Mouse (Mus musculus) liver, adult 2 months (tissue): ENCODE results near the gene Ccn1. TPM values are rescaled to one million over a fixed set of nuclear protein-coding genes. Genes with fewer than 3 reads are reported as not detected.

ENCODE experiments used
- DNase-seq: peaks from one replicate; pipeline ENCODE4 v3.0.0-alpha.2; 2011; ENCODE audit warnings: low read depth, low spot score; ENCODE audit errors: extremely low read depth
- H3K27ac ChIP-seq: fragments of 200-500 bp; replicated peaks from 2 replicates; pipeline ENCODE4 v1.5.1; 2012; ENCODE audit warnings: low read depth, mild to moderate bottlenecking, control low read depth, inconsistent platforms, low read length; ENCODE audit not compliant: insufficient read depth
- H3K27me3 ChIP-seq: fragments of 200-500 bp; 2 replicates; pipeline ENCODE4 v1.6.1; 2012; ENCODE audit warnings: mild to moderate bottlenecking, moderate library complexity, low read length, inconsistent platforms; ENCODE audit not compliant: control insufficient read depth, insufficient read depth
- H3K36me3 ChIP-seq: fragments of 200-500 bp; 2 replicates; pipeline ENCODE4 v1.6.1; 2012; ENCODE audit warnings: low read length, inconsistent platforms; ENCODE audit not compliant: control insufficient read depth, insufficient read depth
- H3K4me1 ChIP-seq: fragments of 200-500 bp; 2 replicates; pipeline ENCODE4 v1.6.1; 2011; ENCODE audit warnings: low read length; ENCODE audit not compliant: control insufficient read depth, insufficient read depth
- H3K4me3 ChIP-seq: fragments of 200-500 bp; 2 replicates; pipeline ENCODE4 v1.5.1; 2011; ENCODE audit warnings: low read depth, mild to moderate bottlenecking, control low read depth, low read length, moderate library complexity; ENCODE audit not compliant: insufficient read depth
- H3K79me2 ChIP-seq: fragments of 200-500 bp; 2 replicates; pipeline ENCODE4 v1.6.1; 2012; ENCODE audit warnings: inconsistent platforms, mild to moderate bottlenecking, low read length, moderate library complexity; ENCODE audit not compliant: control insufficient read depth, insufficient read depth
- H3K9ac ChIP-seq: fragments of 200-500 bp; 2 replicates; pipeline ENCODE4 v1.6.1; 2012; ENCODE audit warnings: low read depth, mild to moderate bottlenecking, control low read depth, inconsistent platforms, low read length
- CTCF ChIP-seq: fragments of 200-500 bp; IDR thresholded peaks from 2 replicates; pipeline ENCODE4 v1.5.1; 2011; ENCODE audit warnings: low read depth, low read length, control low read depth
- POLR2A ChIP-seq: fragments of 200-500 bp; IDR thresholded peaks from 2 replicates; pipeline ENCODE4 v1.6.1; 2011; ENCODE audit warnings: low read length, control low read depth; ENCODE audit not compliant: insufficient read depth; ENCODE audit errors: extremely low read depth
- WGBS: fragments of 180-500 bp; shearing (Covaris S2); methylation state at CpG from one replicate; pipeline ENCODE4 v1.1.7; 2018; 5-methylcytosine and 5-hydroxymethylcytosine counted together
- polyA plus RNA-seq: library from polyadenylated mRNA; depleted of rRNA; stranded (reverse); fragments of >200 nt; gene quantifications from 2 replicates; pipeline ENCODE4 v1.2.3, GENCODE M21; 2012
- total RNA-seq: library from RNA; depleted of rRNA; stranded (reverse); fragments of >200 nt; gene quantifications from 2 replicates; pipeline ENCODE4 v1.2.3, GENCODE M21; 2014

Ccn1 gene
- total and polyA plus RNA-seq, 2 experiments = 4.5 to 6.0 TPM

DNA sequence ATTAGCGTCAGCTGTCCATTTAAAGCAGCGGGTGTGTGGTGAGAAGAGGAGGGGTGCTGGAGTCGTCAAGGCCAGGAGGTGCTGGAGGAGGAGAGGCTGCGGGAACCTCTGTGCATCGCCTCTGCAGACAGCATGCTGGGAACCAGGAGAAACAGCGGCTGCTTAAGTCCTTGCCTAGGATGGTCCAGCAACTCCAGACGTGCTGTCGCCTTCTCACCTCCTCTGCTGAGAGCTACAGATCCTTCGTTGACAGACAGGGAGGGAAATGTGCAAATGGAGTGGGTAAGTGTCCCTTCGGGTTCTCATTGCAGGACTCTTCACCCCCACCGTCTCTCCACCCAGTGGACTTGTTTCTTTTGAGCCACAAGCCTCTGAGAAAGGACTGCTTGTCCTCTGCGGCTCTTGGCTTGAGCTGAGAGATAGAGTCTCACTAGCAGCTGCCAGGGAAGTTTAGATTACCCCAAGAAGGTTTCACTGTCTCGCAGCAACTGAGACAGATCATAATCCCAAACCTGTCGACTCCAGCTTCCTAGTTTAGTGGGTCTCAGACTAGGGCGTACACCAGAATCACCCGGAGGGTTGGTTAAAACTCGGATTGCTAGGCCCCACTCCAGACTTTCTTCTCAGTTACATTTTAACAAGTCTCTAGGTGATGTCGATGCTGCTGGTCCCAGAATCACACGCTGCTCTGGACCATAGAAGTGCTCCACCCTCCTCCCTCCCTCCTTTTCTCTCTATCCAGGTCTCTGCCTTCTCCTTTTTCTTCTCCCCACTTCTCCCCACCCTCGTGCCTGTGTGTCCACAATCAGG is 2.7 kb upstream of the Ccn1 start:
- Histone ChIP-seq H3K9ac (peak overlapping the region; percentile 74), H3K36me3 (peaks cover 3% of the 10 kb centered on the region; the same call in 1 of the 2 replicates), H3K27me3 (no peaks in the 10 kb centered on the region), H3K79me2 (no peaks in the 10 kb centered on the region), H3K4me3 (peak overlapping the region; percentile 73), H3K4me1 (peaks cover 4% of the 10 kb centered on the region; the same call in 1 of the 2 replicates), H3K27ac (no peak overlapping the region)
- 71% methylated on average over 20 of the region's 20 CpGs for WGBS
- TF ChIP-seq CTCF = no peak
- no peak for TF ChIP-seq POLR2A
- DNase-seq = no peak

DNA sequence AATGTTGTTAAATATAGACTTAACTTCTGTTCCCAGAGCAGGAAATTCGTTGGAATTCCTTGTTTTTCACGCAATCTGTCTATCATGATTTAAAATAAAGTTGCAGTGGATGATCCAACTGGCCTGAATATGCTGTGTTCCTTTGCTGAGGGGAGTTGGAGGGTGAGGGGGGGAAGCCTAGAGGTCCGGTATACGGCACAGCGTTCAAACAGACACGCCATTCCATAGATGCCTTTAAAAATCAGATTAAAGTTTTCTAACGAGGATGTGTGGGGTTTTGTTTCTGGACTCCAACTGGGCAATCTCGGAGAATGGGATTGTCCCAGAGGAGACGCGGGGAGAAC is 2.2 kb upstream of the Ccn1 start:
- no peak overlapping the region for H3K4me3 ChIP-seq
- no peaks in the 10 kb centered on the region for H3K27me3 ChIP-seq
- H3K4me1 ChIP-seq = peaks cover 4% of the 10 kb centered on the region; the same call in 1 of the 2 replicates
- H3K36me3 ChIP-seq = peaks cover 3% of the 10 kb centered on the region; the same call in 1 of the 2 replicates
- DNase-seq = no peak
- TF ChIP-seq CTCF (no peak), POLR2A (no peak)
- 83% methylated on average over 10 of the region's 10 CpGs for WGBS
- no peak overlapping the region for H3K9ac ChIP-seq
- no peaks in the 10 kb centered on the region for H3K79me2 ChIP-seq
- H3K27ac ChIP-seq = no peak overlapping the region

GRCm38 (mm10) chr3:145651029-145651977 is 1.5 kb upstream of the Ccn1 start:
- Histone ChIP-seq H3K9ac (peak overlapping the region; percentile 29; the same call in 1 of the 2 replicates), H3K27me3 (no peaks in the 10 kb centered on the region), H3K4me3 (peak overlapping the region; percentile 34; the same call in 1 of the 2 replicates), H3K36me3 (peaks cover 3% of the 10 kb centered on the region; the same call in 1 of the 2 replicates), H3K79me2 (no peaks in the 10 kb centered on the region), H3K27ac (peak overlapping the region; percentile 68), H3K4me1 (peaks cover 4% of the 10 kb centered on the region; the same call in 1 of the 2 replicates)
- DNase-seq = no peak
- TF ChIP-seq CTCF (no peak), POLR2A (no peak)
- WGBS = 71% methylated on average over 19 of the region's 19 CpGs

DNA sequence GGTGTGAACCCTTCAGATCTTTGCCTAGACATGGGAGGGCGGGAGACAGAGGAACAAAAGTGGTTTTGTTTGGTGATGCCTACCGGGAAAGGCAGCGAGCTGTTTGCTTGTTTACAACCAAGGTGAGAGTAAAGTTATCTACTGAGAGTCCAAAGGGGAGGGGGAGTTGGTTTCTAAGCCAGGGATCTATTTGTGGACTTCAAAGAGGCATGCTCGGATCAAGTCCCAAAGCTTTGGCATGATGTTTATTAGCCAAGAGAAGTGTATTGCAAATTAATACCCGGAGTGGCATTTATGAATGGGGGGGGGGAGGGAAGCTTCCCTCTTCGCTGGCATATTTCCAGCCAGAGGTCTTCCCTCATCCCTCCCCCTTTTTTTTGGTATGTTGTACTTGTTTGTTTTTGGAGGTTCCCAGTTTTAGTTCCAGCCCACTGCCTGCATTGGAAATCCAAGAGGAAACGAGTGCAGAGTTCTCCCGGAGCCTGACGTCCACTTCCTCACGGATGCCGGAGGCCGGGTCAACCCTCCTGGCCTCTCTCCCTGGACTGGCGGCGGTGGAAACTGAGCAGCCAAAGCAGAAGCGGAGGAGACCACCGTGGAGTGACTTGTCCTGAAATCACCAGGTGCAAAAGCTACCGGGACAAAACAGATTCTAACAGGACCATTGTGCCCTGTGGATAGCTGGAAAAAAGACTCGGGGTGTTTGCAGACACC is 674 bp upstream of the Ccn1 start:
- no peak for TF ChIP-seq POLR2A
- TF ChIP-seq CTCF = no peak
- peak; percentile 79 for DNase-seq
- H3K4me3 ChIP-seq = peak overlapping the region; percentile 83
- no peaks in the 10 kb centered on the region for H3K27me3 ChIP-seq
- peak overlapping the region; percentile 68 for H3K27ac ChIP-seq
- H3K9ac ChIP-seq = peak overlapping the region; percentile 29
- peaks cover 3% of the 10 kb centered on the region; the same call in 1 of the 2 replicates for H3K36me3 ChIP-seq
- H3K79me2 ChIP-seq = no peaks in the 10 kb centered on the region
- peaks cover 4% of the 10 kb centered on the region; the same call in 1 of the 2 replicates for H3K4me1 ChIP-seq
- WGBS = under 1% methylated on average over 18 of the region's 18 CpGs

GRCm38 (mm10) chr3:145648991-145649851 is 560 bp downstream of the Ccn1 start:
- WGBS = 3% methylated on average over 49 of the region's 49 CpGs

More at GRCm38 (mm10) chr3:145648991-145649851, 560 bp downstream of the Ccn1 start:
- Histone ChIP-seq H3K27me3 (no peaks in the 10 kb centered on the region), H3K27ac (peak overlapping the region; percentile 81), H3K4me3 (peak overlapping the region; percentile 83), H3K36me3 (peaks cover 3% of the 10 kb centered on the region; the same call in 1 of the 2 replicates), H3K9ac (peak overlapping the region; percentile 91), H3K79me2 (no peaks in the 10 kb centered on the region), H3K4me1 (peaks cover 4% of the 10 kb centered on the region; the same call in 1 of the 2 replicates)
- TF ChIP-seq CTCF (peak; percentile 65), POLR2A (0 out of 2 replicates have a peak, but pooled peaks have one; percentile 8)
- peak; percentile 63 for DNase-seq
